Mouse (Mus musculus) MEL (cell line): Measurements from ENCODE around the gene Tas2r117.

Source experiments
- CHD1 ChIP-seq: IDR thresholded peaks from 2 replicates; pipeline ENCODE4 v1.6.1; 2012; ENCODE audit warnings: low read depth, mild to moderate bottlenecking, inconsistent platforms, low read length, improper control_type of control experiment
- CTCF ChIP-seq, 3 experiments: IDR thresholded peaks in 2 of 3; conservative IDR thresholded peaks in 1 of 3; 2 replicates each; pipeline ENCODE4 v1.5.1; 2011 to 2012; ENCODE audit warnings: low read length in 3 of 3, low read depth in 2 of 3, mild to moderate bottlenecking in 2 of 3, improper control_type of control experiment in 1 of 3, inconsistent platforms in 1 of 3, mixed read lengths in 1 of 3, moderate library complexity in 1 of 3; ENCODE audit not compliant: control insufficient read depth in 1 of 3, insufficient read depth in 1 of 3, poor library complexity in 1 of 3, severe bottlenecking in 1 of 3
- EP300 ChIP-seq, 2 experiments: IDR thresholded peaks; 2 replicates each; pipeline ENCODE4 v1.6.1; 2011; ENCODE audit warnings: improper control_type of control experiment in 2 of 2, low read length in 2 of 2, low read depth in 1 of 2, mild to moderate bottlenecking in 1 of 2
- HCFC1 ChIP-seq: IDR thresholded peaks from 2 replicates; pipeline ENCODE4 v1.6.1; 2012; ENCODE audit warnings: low read depth, mild to moderate bottlenecking, inconsistent platforms, low read length, improper control_type of control experiment, moderate library complexity
- MAFK ChIP-seq: IDR thresholded peaks from 2 replicates; pipeline ENCODE4 v1.6.1; 2011; ENCODE audit warnings: low read depth, mild to moderate bottlenecking, low read length, improper control_type of control experiment, borderline replicate concordance
- POLR2AphosphoS5 ChIP-seq: IDR thresholded peaks from 2 replicates; pipeline ENCODE4 v1.6.1; 2012; ENCODE audit warnings: low read depth, borderline replicate concordance, mild to moderate bottlenecking, inconsistent platforms, low read length, moderate library complexity, mixed read lengths
- SIN3A ChIP-seq: IDR thresholded peaks from 2 replicates; pipeline ENCODE4 v1.6.1; 2012; ENCODE audit warnings: low read length, improper control_type of control experiment, inconsistent platforms
- ZNF384 ChIP-seq: IDR thresholded peaks from 2 replicates; pipeline ENCODE4 v1.6.1; 2012; ENCODE audit warnings: low read depth, mild to moderate bottlenecking, inconsistent platforms, low read length, improper control_type of control experiment

GRCm38 (mm10) chr6:132778062-132778461 is 24.6 kb upstream of the Tas2r117 start, which contains the start of gene Tas2r136:
- TF ChIP-seq MAFK (no peak), SIN3A (no peak), CHD1 (no peak), EP300 (IDR thresholded peaks at IDR 0.05; ENCODE audit: low read depth in 1 of 2, low read length in 2 of 2) (no peak), CTCF (IDR thresholded peaks at IDR 0.05 in 2 of 3, conservative IDR thresholded peaks at IDR 0.05 in 1 of 3; ENCODE audit: control insufficient read depth in 1 of 3, insufficient read depth in 1 of 3, low read depth in 2 of 3, low read length in 3 of 3, poor library complexity in 1 of 3, severe bottlenecking in 1 of 3) (no peak), POLR2AphosphoS5 (no peak), HCFC1 (no peak), ZNF384 (no peak)
